Mouse (Mus musculus) G1E (cell line): ENCODE data around the gene Nckap5. TPM values are rescaled to one million over a fixed set of nuclear protein-coding genes. Genes with fewer than 3 reads are reported as not detected.

Source experiments
- ATAC-seq: 2 replicates; pipeline ENCODE4 v1.8.0; 2016; ENCODE audit warnings: mild to moderate bottlenecking; ENCODE audit not compliant: insufficient number of reproducible peaks, poor library complexity, low FRiP score, severe bottlenecking; ENCODE audit errors: extremely low read depth
- DNase-seq: peaks from one replicate; pipeline ENCODE4 v3.0.0; 2012; ENCODE audit warnings: low spot score
- H3K27me3 ChIP-seq: 2 replicates; pipeline ENCODE4 v1.6.1; 2012; ENCODE audit warnings: mild to moderate bottlenecking, low read length, inconsistent platforms; ENCODE audit not compliant: insufficient read depth
- H3K36me3 ChIP-seq: replicated peaks from 2 replicates; pipeline ENCODE3; 2012; ENCODE audit warnings: mild to moderate bottlenecking, inconsistent platforms
- H3K4me1 ChIP-seq: 2 replicates; pipeline ENCODE4 v1.6.1; 2012; ENCODE audit warnings: low read depth, low read length, inconsistent platforms, mixed read lengths; ENCODE audit not compliant: insufficient read depth
- H3K4me3 ChIP-seq: 2 replicates; pipeline ENCODE4 v1.5.1; 2012; ENCODE audit warnings: low read depth, mild to moderate bottlenecking, inconsistent platforms, low read length, moderate library complexity, mixed read lengths
- H3K9me3 ChIP-seq: replicated peaks from 2 replicates; pipeline ENCODE4 v1.6.1; 2012; ENCODE audit warnings: inconsistent platforms
- CTCF ChIP-seq: IDR thresholded peaks from 2 replicates; pipeline ENCODE4 v1.5.1; 2012; ENCODE audit warnings: low read depth, low read length, inconsistent platforms, mixed read lengths
- GATA1 ChIP-seq: IDR thresholded peaks from 2 replicates; pipeline ENCODE4 v1.6.1; 2012; ENCODE audit warnings: borderline replicate concordance, low read length, inconsistent platforms, mixed read lengths
- GATA2 ChIP-seq: IDR thresholded peaks from 2 replicates; pipeline ENCODE4 v1.6.1; 2012; ENCODE audit warnings: low read depth, low read length, inconsistent platforms, borderline replicate concordance
- POLR2AphosphoS5 ChIP-seq: IDR thresholded peaks from 2 replicates; pipeline ENCODE4 v1.6.1; 2012; ENCODE audit warnings: low read depth, low read length, inconsistent platforms; ENCODE audit not compliant: insufficient replicate concordance
- TAL1 ChIP-seq: conservative IDR thresholded peaks from 2 replicates; pipeline ENCODE4 v1.6.1; 2012; ENCODE audit warnings: low read depth, low read length, inconsistent platforms, mixed read lengths
- polyA plus RNA-seq: library from polyadenylated mRNA; stranded (reverse); fragments of >175 nt; gene quantifications from 2 replicates; pipeline ENCODE4 v1.2.3, GENCODE M21; 2012
- total RNA-seq, 2 experiments: library from RNA; stranded (forward) in 1 of 2; stranded (reverse) in 1 of 2; fragments of 200-1000 nt in 1 of 2; fragments of >200 nt in 1 of 2; fragmentation: Nextera tagmentation in 1 of 2; gene quantifications; 2 replicates each; pipeline ENCODE4 v1.2.3; 2014 to 2017

Nckap5 gene
- total and polyA plus RNA-seq, 3 experiments, result 0.15 to 0.44 TPM; not detected in 1

DNA sequence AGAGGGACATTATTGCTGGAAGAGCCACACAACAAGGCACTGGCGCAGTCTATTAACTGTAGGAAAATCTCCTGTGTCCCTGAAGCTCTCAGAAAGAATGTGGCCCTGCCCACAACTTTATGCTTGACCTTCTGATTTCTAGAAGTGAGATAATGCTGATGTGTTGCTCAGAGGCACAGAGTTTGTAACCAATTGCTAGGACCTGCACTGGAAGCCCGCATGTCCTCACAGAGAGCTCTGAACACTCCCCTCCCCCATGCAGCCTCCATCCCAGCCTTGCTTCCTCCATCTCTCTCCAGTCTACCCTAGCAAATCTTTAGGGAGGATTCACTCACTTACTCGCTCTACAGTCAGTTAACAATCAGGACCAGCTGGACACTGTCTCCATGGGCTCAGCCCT, 346.9 kb downstream of the Nckap5 start:
- ATAC-seq (no peak), DNase-seq (no peak)
- peaks cover 36% of the 10 kb centered on the region for H3K9me3 ChIP-seq
- no peaks in the 10 kb centered on the region for H3K4me1 ChIP-seq
- H3K36me3 ChIP-seq, result no peaks in the 10 kb centered on the region
- no peak overlapping the region for H3K4me3 ChIP-seq
- peaks cover 4% of the 10 kb centered on the region; the same call in 1 of the 2 replicates for H3K27me3 ChIP-seq
- TF ChIP-seq GATA1 (no peak), GATA2 (no peak), POLR2AphosphoS5 (no peak), CTCF (no peak), TAL1 (no peak)

DNA sequence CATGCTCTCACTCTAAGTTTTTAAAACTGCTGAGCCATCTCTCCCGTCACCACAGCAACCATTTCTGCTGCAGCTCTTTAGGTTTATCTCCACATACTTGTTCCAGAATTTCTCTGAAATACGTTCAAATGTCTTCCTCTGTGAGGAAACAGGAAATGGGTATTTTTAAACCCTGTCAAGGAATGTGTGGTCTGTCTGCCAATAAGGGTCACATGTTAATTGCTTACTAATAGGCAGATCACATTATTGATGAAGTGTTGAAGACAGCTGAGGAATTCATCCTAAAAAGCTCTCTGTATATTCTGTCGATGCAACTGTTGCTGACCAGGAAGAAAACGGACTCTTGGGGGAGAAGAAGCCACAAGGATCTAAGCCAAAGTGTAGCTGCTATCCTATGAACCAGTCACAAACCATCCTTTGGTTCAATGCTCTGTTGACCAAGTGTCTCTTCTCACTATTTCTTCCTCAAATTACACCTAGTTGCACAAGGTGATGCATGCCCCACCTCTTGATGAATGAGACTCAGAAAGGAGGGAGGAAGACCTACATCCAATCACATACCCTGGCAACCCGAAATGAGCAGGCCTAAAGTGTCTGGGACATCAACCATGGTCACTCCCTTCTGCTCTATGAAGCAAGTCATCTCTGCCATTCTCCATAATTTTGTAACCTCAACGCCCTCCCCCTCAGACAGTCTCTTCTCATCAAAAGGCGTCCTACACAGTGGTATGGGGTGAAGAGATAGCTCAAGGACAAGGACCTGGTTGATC, 349.0 kb downstream of the Nckap5 start:
- DNase-seq, result no peak
- TF ChIP-seq POLR2AphosphoS5, result no peak
- no peak for TF ChIP-seq TAL1
- no peak for TF ChIP-seq CTCF
- no peak for TF ChIP-seq GATA2
- H3K4me3 ChIP-seq, result no peak overlapping the region
- peaks cover 4% of the 10 kb centered on the region; the same call in 1 of the 2 replicates for H3K27me3 ChIP-seq
- no peaks in the 10 kb centered on the region for H3K36me3 ChIP-seq
- ATAC-seq, result no peak
- H3K4me1 ChIP-seq, result no peaks in the 10 kb centered on the region
- peaks cover 33% of the 10 kb centered on the region for H3K9me3 ChIP-seq

DNA sequence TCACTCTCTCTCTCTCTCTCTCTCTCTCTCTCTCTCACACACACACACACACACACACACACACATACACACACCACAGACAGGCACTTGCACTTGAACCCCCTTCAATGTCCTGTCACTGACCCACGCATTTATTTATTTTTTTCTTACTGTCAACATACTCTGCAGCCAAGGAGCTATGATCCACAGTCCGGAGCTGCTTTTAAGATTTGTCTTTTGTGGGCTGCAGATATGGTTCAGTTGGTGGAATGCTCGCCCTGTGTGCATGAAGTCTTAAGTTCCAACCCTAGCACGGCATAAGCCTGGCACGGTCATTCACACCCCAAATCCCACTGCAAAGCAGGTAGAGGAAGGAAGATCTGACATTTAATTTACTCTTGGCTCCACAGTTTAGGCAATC, 357.6 kb downstream of the Nckap5 start:
- peaks cover 10% of the 10 kb centered on the region for H3K9me3 ChIP-seq
- H3K4me3 ChIP-seq, result no peak overlapping the region
- H3K36me3 ChIP-seq, result no peaks in the 10 kb centered on the region
- H3K27me3 ChIP-seq, result no peaks in the 10 kb centered on the region
- no peaks in the 10 kb centered on the region for H3K4me1 ChIP-seq
- ATAC-seq (no peak), DNase-seq (no peak)
- TF ChIP-seq CTCF, result no peak
- no peak for TF ChIP-seq GATA1
- TF ChIP-seq POLR2AphosphoS5, result no peak
- TF ChIP-seq TAL1, result no peak
- no peak for TF ChIP-seq GATA2

DNA sequence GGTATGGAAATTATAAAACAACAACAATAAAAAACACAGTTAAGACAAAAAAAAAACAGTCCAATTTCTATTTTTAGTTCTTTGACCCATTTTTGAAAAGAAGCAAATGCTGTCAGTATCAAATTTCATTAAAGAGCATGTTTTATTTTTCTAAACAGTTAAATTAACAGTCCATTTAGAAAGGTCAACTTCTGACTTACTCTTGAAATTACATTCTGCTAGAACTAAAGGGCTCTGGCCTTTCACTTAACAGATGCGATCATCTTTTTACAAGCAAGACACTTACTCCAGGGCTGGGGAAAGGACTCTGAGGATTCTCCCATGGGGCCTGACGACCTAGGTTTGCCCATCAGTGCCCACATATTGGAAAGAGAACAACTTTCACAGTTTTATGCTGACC, 359.2 kb downstream of the Nckap5 start:
- Histone ChIP-seq H3K9me3 (peaks cover 10% of the 10 kb centered on the region), H3K27me3 (no peaks in the 10 kb centered on the region), H3K36me3 (no peaks in the 10 kb centered on the region), H3K4me3 (no peak overlapping the region), H3K4me1 (no peaks in the 10 kb centered on the region)
- DNase-seq (no peak), ATAC-seq (no peak)
- TF ChIP-seq POLR2AphosphoS5, result no peak

DNA sequence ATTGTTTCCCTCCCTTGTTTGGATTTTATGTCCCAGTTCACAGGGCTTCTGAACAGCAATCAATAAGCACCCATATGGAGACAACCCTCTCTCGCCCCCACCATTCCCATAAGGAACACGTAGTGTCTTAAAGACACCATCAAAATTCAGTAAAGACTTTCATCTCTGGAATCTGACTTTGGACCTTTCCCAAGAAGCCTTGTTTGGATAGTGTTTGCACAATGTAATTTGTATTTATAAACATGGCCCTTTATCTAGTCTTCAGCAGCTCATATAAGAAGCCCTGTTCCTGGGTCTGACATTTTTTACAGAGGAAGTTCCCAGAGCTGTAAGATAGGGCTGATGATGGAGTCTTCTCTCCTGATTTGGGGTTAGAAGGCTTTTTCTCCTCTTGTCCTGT, 359.7 kb downstream of the Nckap5 start:
- ATAC-seq, result no peak
- Histone ChIP-seq H3K9me3 (peaks cover 10% of the 10 kb centered on the region), H3K27me3 (no peaks in the 10 kb centered on the region), H3K4me3 (no peak overlapping the region), H3K4me1 (no peaks in the 10 kb centered on the region), H3K36me3 (no peaks in the 10 kb centered on the region)
- TF ChIP-seq POLR2AphosphoS5 (no peak), GATA1 (no peak), GATA2 (no peak), CTCF (no peak), TAL1 (no peak)
- DNase-seq, result no peak

DNA sequence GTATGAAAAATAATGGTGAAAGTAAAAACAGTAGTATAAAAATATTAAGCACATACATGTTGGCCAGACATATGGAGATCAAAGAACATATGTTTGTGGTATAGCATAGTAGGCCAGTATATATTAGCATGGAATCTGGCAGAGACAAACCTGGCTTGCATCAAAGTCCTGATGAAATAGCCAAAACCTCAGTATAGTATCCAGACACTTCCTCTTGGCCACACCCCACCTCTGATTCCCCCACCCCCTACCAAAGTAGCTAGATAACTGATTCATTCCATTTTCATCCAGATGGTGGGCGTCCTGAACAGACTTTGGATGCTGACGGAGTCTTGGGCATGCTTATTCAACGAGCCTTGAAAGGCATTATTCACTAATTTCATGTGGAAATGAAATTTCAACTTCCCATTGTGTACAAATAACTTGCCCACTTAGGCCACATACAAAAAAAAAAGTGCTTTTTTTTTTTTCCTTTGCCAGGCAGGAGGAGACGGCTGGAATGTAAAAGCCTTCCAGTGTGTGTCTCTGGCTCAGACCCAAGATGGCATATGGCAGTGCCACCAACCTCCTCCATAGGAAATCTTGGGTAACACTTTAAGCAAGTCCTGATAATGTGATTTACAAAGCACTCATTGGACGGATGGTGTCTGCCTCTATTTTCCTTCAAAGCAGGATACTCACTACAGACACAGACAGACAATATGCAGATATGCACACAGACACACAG, 360.6 kb downstream of the Nckap5 start:
- ATAC-seq, result no peak
- no peak for DNase-seq

More for the DNA sequence above, 360.6 kb downstream of the Nckap5 start:
- no peaks in the 10 kb centered on the region for H3K4me1 ChIP-seq
- peaks cover 10% of the 10 kb centered on the region for H3K9me3 ChIP-seq
- no peaks in the 10 kb centered on the region for H3K36me3 ChIP-seq
- H3K27me3 ChIP-seq, result no peaks in the 10 kb centered on the region
- no peak overlapping the region for H3K4me3 ChIP-seq
- TF ChIP-seq GATA1 (no peak), POLR2AphosphoS5 (no peak), CTCF (no peak), TAL1 (no peak), GATA2 (no peak)
